Mouse (Mus musculus) kidney, adult 9 months (tissue): Measurements from ENCODE around the gene Bms1.

ENCODE experiments used
- DNase-seq: peaks from one replicate; pipeline ENCODE4 v3.0.0; 2022

The Bms1 gene

GRCm38 (mm10) chr6:118365781-118366180 is 53.5 kb downstream of the Bms1 start:
- DNase-seq: no peak

GRCm38 (mm10) chr6:118350342-118350741 is 68.9 kb downstream of the Bms1 start:
- no peak for DNase-seq

- DNase-seq: no peak
These were observed 71.1 kb downstream of the Bms1 start for GRCm38 (mm10) chr6:118348186-118348585.

DNA sequence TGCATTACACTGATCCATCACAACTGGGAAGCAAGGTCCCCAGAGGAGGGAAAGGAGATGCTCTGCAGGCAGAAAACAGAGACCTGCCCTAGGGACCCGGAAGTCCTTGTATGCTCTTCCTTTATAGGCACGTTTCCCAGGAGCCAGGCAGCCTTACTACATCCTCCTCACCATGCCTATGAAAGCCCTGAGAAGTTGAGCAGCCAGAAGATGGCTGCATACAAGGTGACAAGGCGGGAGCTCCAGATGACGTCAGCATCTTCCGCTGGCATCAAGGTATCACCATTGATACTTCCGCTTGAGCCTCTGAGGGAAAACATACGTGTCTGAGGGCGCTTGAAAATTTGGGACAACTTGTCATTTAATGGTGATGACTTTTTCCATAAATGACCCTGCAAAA is 72.0 kb downstream of the Bms1 start:
- DNase-seq: no peak

GRCm38 (mm10) chr6:118341861-118342485 is 77.3 kb downstream of the Bms1 start:
- no peak for DNase-seq

DNA sequence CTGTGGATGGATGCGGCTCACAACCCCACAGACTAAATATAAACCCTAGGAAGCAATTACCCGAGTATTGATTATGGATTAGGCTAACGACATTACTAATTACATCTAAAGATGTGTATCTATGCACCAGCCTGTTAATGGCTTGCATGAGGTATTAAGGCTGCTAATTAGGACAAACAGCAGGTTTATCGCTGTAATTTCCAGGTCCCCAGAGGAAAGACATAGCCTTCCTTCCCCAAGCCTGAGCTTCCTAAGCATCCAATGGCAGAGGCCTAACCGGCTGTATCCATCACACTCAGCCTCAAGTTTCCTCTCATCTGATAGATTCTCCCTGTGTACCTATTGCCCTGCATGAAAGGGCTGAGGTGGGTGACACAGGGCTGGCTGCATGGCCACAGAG is 81.6 kb downstream of the Bms1 start:
- no peak for DNase-seq

GRCm38 (mm10) chr6:118336541-118337480 is 82.5 kb downstream of the Bms1 start:
- DNase-seq: no peak

DNA sequence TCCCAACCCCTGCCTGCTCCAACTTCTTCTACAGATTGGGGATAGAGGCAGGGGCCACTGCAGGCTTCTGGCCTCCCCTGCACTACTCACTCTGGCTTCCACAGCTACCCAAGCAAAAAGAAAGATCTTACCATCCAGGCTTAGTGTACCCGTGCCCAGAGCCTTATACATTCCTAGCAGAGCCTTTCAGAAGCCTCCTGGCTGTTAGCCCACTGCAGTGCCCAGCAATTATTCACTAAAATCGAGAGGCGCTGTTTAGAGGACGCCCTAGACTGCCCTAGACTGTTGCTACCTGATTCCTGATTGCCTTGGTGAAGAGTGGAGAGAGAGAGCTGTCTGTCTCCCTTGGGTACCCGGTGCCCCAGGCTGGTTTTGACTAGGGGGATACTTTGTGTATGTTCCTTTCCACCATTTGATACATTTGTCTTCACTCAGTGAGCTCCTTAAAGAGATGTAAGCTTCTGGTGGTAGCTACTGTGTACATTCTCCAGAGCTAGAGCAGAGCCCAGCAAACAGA is 83.3 kb downstream of the Bms1 start:
- no peak for DNase-seq

DNA sequence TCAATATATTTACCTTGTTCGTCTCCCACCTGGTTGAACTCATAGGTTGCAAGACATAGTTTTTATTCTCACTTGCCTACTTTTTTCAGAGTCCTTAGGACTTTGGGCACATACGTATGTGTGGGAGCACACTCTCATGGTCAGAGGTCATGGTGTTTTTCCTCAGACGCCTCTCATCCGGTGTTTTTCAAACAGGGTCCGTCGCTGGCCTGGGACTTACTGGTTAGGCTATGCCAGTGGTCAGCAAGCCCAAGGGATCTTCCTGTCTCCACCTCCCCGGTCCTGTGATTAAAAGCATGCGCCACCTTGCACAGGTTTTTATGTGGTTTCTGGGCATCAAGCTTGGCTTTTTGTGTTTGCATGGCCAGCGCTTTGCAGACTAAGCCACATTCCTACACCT is 85.4 kb downstream of the Bms1 start:
- DNase-seq: no peak
